Comparison of ENCODE assay signal across 41 mouse cellular contexts in the genomic region with DNA sequence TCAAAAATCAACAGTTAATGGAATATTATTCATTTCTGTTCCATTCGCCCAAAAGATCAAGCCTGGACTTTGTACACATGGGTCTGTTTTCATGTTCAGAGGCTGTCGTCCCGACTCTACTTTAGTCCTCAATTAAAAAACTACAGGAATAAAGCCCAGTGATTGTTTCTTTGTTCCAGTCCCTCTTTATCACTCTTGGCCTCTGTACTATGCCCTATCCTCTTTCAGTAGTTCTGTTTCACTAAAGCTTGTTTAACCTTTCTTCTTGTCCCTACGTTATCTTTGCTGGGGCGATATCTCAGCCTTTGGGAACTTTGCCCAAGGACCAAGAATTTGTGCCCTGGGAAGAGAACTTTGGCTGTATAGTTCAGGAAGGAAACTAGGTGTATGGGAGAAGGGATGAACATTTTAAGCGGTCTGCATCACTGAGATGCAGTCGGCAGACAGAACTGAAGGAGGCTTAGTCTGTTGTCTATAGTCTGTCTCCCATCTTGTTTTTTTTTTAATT. TPM values are rescaled to one million over a fixed set of nuclear protein-coding genes. Genes with fewer than 3 reads are reported as not detected.
DNase-seq lines count a peak whose midpoint lies in the region; ATAC-seq lines count a peak whose summit lies in the region.
"Had no signal": no experiment of that assay in that cellular context is flagged by ENCODE, and none has a peak within 500 bp of the region (broad histone marks: within the 10 kb centered on the region; RNA-seq: fewer than 3 reads in every experiment).

No protein-coding gene starts in this region.

- H3K4me1 ChIP-seq in heart, embryonic 11.5 days (ENCODE audit: control insufficient read depth, insufficient read depth, low read length): no peaks in the 10 kb centered on the region
- H3K4me1 ChIP-seq: liver, embryonic 12.5 days; megakaryocyte, embryonic 14.5 days; midbrain, embryonic 12.5 days; neural tube, embryonic 12.5 days had no signal

- no peak overlapping the region for H3K4me2 ChIP-seq in heart, embryonic 11.5 days
- H3K4me2 ChIP-seq: heart, embryonic 15.5 days; liver, embryonic 12.5 days; midbrain, embryonic 12.5 days; neural tube, embryonic 12.5 days had no signal

- H3K27me3 ChIP-seq in heart, embryonic 11.5 days (ENCODE audit: control insufficient read depth, insufficient read depth, low read length): no peaks in the 10 kb centered on the region
- H3K27me3 ChIP-seq: CH12.LX; heart, embryonic 15.5 days; liver, embryonic 12.5 days; megakaryocyte, embryonic 14.5 days; midbrain, embryonic 12.5 days; neural tube, embryonic 12.5 days had no signal

- no peak overlapping the region for H3K4me3 ChIP-seq in heart, embryonic 11.5 days (ENCODE audit: low read depth, low read length)
- H3K4me3 ChIP-seq: erythroblast, embryonic 14.5 days; heart, embryonic 15.5 days; liver, embryonic 12.5 days; megakaryocyte, embryonic 14.5 days; midbrain, embryonic 12.5 days; myocyte; neural tube, embryonic 12.5 days had no signal

- H3K9ac ChIP-seq in heart, embryonic 11.5 days (ENCODE audit: low read depth, low read length): no peak overlapping the region
- H3K9ac ChIP-seq: heart, embryonic 15.5 days; liver, embryonic 12.5 days; liver, postnatal 0 days; midbrain, embryonic 12.5 days; neural tube, embryonic 12.5 days had no signal

- H3K36me3 ChIP-seq in heart, embryonic 11.5 days (ENCODE audit: control insufficient read depth, insufficient read depth, low read length): no peaks in the 10 kb centered on the region
- H3K36me3 ChIP-seq: heart, embryonic 15.5 days; liver, embryonic 12.5 days; midbrain, embryonic 12.5 days; neural tube, embryonic 12.5 days had no signal

- DNase-seq in adrenal gland, adult (ENCODE audit: inconsistent age in 2 of 2, low spot score in 1 of 2): peak; percentile 31 to 63
- DNase-seq in adrenal gland, postnatal 4 days (ENCODE audit: low spot score in 2 of 2): no peak
- DNase-seq in kidney, adult 8-10 months: peak; percentile 24 to 37
- no peak for DNase-seq in kidney, adult 9 months
- peak; percentile 62 for DNase-seq in testis, postnatal 14 days (ENCODE audit: low spot score)
- no peak for DNase-seq in testis, postnatal 10 days (ENCODE audit: low spot score)
- DNase-seq in lung, postnatal 25 days (ENCODE audit: low spot score): no peak
- DNase-seq: cerebellum, adult 18-20 months; cerebellum, postnatal 10 days; gastrocnemius, postnatal 10 days; layer of hippocampus, postnatal 36 days; left cerebral cortex, postnatal 4 days; liver, postnatal 0 days; lung, postnatal 4 days; thymus, adult 18-20 months; thymus, postnatal 25 days had no signal

- 69% methylated on average over 7 of the region's 7 CpGs for WGBS in heart, embryonic 11.5 days (ENCODE audit: insufficient replicate concordance)

- H3K9me3 ChIP-seq in heart, embryonic 11.5 days (replicated peaks; ENCODE audit: control insufficient read depth, low read length): no peaks in the 10 kb centered on the region
- H3K9me3 ChIP-seq: heart, embryonic 15.5 days; liver, embryonic 12.5 days; midbrain, embryonic 12.5 days; neural tube, embryonic 12.5 days had no signal

- H3K27ac ChIP-seq in heart, embryonic 11.5 days (ENCODE audit: low read depth, low read length): no peak overlapping the region
- H3K27ac ChIP-seq: heart, embryonic 15.5 days; liver, embryonic 12.5 days; midbrain, embryonic 12.5 days; neural tube, embryonic 12.5 days had no signal

- ATAC-seq in heart, embryonic 11.5 days (replicated peaks; ENCODE audit: insufficient number of reproducible peaks, low FRiP score, low TSS enrichment): no peak
- ATAC-seq: forebrain, embryonic 16.5 days; hindbrain, embryonic 16.5 days; liver, embryonic 12.5 days; liver, postnatal 0 days had no signal

RNA-seq across cellular contexts. Expression of gene Sema5a, which starts 17.7 kb away (rescaled TPM):
- 10 to 100 TPM; 33.9 to 47.3 TPM for total RNA-seq in adrenal gland, postnatal 4 days (2021)
- 2.9 and 3.8 TPM in 2 replicates for polyA plus RNA-seq in heart, embryonic 11.5 days (2014; fragmentation: Nextera tagmentation; extraction: Ambion mirVana)
- polyA plus RNA-seq: erythroblast, embryonic 14.5 days had no signal

RNA-seq across cellular contexts. Expression of gene Tas2r119, which starts 49.9 kb away (rescaled TPM):
- total RNA-seq in adrenal gland, postnatal 4 days (2021): not detected
- not detected in 2 replicates for polyA plus RNA-seq in heart, embryonic 11.5 days (2014; fragmentation: Nextera tagmentation; extraction: Ambion mirVana)
- total RNA-seq: CH12.LX; ES-E14; gastrocnemius, postnatal 10 days; heart, postnatal 25 days; layer of hippocampus, postnatal 36 days; left cerebral cortex, postnatal 4 days; midbrain, postnatal 0 days had no signal
- polyA plus RNA-seq: brain, embryonic 14.5 days; C2C12; cortical plate, adult 2 months; embryonic facial prominence, embryonic 14.5 days; erythroblast, embryonic 14.5 days; forebrain, embryonic 11.5 days; forebrain, embryonic 16.5 days; gonadal fat pad, adult 2 months; heart, embryonic 15.5 days; hindbrain, embryonic 11.5 days; hindbrain, embryonic 16.5 days; intestine, embryonic 14.5 days; large intestine, adult 2 months; liver, embryonic 12.5 days; liver, postnatal 0 days; lung, embryonic 16.5 days; midbrain, embryonic 12.5 days; midbrain, postnatal 0 days; myocyte; neural tube, embryonic 12.5 days; stomach, embryonic 14.5 days had no signal

Comparison
In these comparisons a context has a peak if more than half of its experiments do, and no peak if none do; other contexts are left out.
1. DNase-seq: peak in adrenal gland, adult (2 of 2), kidney, adult 8-10 months (2 of 2) and testis, postnatal 14 days (single experiment); none in adrenal gland, postnatal 4 days (0 of 2), kidney, adult 9 months (single experiment), testis, postnatal 10 days (single experiment) and lung, postnatal 25 days (single experiment).